Mouse (Mus musculus): ENCODE measurements around the gene Pipox.

Gene Pipox

DNA sequence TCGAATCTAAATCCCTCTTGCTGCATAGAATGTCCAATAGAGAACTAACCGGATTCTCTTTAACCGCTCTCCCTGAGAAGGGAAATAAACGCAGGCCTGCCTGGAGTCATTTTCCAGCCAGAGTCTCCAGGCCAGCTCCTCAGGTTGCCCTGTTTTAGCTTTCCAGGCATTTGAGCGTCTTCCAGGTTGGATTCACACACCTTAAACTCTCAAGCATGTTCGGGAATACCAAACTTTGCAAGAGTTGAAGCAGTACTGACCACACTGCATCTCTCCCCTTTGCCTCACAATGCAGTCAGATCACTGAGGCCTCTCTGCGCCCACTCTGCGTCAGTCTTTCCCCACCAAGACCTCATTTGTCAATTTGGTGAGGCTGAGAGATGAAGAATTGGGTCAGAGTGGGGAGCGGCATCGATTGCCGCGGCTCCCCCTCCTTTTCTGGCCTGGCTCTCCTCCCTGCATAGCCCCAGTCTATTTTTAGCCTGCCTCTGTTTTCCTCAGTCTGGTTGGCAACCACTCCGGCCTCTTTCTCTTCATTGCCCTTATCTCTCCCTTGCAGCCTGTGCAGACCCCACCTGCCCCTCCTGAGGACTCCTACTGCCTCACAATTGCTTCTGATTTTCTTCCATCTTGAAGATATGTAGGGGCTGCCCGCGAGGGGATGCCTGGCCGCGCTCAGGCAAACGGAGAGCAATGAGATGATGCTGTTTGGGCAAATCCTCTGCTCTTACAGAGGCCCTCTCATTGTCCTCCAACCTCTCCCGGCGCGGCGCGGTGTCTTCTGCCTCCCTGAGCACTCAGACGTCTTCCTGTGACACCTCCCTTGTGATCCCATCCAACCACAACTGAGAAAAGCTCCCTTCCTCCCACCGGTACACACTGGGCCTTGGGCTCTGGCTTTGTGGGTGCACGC lies 17.8 kb downstream of the Pipox start:
- no peak for DNase-seq (ENCODE audit: low read depth, low spot score)

DNA sequence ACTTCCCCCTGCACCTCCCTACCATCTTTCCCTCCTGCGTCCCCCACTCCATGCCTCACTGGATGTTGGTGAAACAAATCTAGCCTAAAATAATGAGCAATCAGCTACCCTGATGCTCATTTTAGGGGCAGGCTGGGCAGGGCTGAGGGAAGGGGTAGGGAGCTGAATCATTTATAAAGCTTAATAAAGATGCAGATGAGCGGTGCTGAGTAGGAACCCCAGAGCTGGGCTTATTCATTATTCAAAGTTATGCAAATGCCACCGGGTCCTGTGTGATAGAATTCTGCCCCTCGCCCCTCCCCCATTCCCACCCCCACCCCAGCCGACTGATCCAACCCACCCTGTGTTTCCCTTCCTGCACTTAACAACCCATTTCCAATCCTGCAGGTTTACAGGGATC lies 18.6 kb downstream of the Pipox start:
- no peak for DNase-seq (ENCODE audit: low read depth, low spot score)

DNA sequence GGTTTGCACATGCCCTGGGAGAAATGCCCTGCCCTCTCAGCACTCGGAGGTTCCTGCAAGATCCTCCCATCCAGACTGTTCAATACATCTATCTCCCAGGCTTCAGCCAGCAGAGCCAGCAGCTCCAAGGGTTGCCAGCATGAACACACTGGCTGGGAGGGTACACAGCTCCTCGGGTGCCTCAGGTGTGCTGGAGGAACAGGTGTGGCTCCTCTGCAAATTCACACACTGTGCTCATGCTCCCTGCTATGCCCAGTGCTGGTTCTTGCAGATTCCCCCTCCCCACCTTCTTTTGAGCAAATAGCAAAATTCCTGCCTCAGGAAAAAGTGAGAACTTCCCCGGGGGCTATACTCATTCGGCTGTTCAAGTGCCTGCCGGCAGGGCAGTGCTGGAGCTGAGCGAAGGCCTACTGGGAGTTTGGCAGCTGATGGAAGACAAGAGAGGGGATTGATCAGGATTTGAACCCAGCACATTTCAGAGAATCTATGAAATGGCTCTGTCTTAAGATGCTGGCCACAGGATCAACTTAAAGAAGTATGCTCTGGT lies 19.1 kb downstream of the Pipox start:
- DNase-seq (ENCODE audit: low read depth, low spot score), result no peak

DNA sequence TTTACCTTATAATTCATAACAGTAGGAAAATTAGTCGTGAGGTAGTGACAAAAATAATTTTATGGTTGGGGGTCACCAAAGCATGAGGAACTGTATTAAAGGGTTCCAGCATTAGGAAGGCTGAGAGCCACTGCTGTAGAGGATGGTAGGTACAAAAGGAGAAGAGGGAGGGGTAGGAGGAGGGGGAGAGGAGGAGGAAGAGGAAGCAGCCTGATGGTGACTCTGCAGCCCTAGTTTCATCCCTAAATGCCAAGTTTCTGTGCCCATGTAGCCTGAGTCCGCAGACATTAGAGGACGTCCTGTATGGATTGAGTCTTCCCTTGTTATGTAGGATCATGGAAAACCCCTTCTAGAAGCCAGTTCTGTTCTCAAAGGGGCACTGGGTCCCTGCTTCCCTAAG lies 20.8 kb downstream of the Pipox start:
- DNase-seq (ENCODE audit: low read depth, low spot score), result no peak

GRCm38 (mm10) chr11:77872685-77873084 lies 21.2 kb downstream of the Pipox start:
- DNase-seq (ENCODE audit: low read depth, low spot score), result peak; percentile 34

- no peak for DNase-seq (ENCODE audit: low read depth, low spot score)
Observed at GRCm38 (mm10) chr11:77872236-77872635, 21.7 kb downstream of the Pipox start.

DNA sequence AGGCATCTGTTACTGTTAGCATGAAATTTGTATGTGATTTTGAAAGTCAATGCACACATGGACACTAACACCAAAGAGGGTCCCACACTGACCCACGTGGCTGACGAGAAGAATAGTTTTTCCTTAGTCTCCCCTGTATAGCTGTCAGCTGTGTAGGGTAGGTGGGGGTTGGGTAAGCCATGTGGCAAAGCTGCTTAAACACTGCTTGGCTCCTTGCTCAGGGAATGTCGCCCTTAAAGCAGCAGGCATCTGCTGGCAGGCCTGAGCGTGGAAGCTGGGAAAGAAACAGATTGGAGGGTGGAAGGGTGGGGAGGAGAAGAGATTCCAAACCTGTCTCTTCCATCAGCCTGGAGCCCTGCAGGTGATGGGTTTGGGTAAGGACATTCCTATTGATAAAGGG lies 22.5 kb downstream of the Pipox start:
- no peak for DNase-seq (ENCODE audit: low read depth, low spot score)

- DNase-seq (ENCODE audit: low read depth, low spot score), result no peak
Observed at GRCm38 (mm10) chr11:77867419-77868083, 26.3 kb downstream of the Pipox start.

DNA sequence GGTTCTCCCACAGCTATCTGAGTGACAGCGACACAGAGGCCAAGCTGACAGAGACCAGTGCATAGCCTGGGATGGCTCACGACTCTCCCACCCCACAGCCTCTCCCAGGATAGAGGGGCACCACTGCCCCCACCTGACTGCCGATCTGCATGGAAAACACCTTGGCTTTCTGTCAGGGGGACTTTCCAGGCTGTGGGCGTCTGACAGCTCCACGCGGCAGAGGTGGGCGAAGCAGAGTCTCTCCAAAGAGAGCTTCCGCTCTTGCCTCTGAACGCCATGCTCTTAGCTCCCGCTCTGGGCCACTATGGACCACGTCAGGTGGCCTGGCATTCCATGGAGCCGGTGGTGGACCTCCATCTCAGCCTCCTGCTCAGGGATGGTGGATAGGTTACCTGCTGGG lies 29.1 kb downstream of the Pipox start:
- DNase-seq (ENCODE audit: low read depth, low spot score), result no peak

DNA sequence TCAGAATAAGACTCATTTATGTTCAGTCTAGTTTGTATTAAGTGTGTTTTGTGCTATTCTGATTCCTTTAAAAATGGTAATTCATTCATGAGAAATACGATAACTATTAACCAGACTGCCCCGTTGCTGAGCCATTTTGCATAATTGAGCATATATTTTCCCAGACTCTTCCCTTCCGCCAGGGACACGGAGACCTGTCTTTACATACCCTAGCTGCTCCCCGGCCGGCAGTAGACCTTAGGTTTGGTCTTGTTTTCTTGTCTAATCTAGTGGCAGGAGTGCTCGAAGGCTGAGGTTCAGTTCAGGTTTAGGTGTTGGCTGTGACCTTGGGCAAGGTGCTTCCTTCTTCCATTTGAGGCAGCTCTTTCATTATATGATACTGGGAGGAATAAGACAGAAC lies 31.0 kb downstream of the Pipox start:
- no peak for DNase-seq (ENCODE audit: low read depth, low spot score)

DNA sequence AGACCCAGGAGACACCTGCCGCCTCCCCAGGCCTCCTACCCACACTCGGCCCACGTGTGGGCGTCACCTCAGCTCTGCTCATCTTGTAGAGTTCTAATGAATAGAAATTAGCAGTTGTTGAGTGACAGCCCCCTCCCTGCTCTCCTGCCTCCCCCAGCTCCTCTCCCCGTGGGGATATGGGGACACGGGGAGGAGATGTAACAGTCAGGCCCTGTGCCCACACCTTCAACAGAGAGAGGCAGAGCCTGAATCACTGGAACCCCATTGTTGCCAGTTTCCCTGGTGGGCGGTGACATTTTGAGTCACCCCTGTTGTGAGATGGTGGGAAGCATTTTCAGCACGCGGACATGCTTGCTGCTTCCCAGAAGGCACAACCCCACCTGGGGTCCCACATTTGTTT lies 32.9 kb downstream of the Pipox start:
- DNase-seq (ENCODE audit: low read depth, low spot score), result no peak

DNA sequence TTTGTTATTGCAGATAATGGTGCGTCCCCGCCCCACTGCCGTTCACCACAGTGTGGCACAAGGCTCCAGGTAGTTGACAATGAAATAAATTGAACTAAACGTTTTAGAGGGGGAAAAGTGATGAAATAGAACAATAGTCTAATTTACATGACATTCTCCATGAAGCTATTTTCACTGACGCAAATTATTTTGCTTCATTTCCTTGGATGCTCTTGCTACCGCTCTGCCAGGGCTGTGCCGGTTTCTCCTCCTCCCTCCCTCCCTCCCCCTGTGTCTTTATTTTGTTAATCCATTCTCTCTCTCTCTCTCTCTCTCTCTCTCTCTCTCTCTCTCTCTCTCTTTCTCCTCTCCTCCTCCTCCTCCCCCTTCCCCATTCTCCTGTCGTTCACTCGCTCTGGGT lies 35.3 kb downstream of the Pipox start:
- DNase-seq (ENCODE audit: low read depth, low spot score), result no peak

DNA sequence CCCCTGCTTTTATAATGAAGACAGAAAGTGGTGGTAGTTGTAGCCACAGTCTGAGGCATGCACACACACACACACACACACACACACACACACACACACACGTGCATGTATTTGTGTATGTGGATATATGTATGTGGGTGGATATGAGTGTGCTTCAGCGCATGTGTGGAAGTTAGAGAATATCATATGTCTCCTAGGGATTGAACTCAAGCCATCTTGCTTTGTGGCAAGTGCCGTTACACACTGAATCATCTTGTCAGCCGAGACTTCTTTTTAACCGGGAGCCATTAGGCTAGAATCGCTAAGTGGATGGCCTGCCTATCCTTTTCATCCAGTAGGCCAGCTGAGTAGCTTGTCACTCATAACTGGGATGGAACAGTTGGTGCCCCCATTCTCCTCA lies 36.8 kb downstream of the Pipox start:
- DNase-seq (ENCODE audit: low read depth, low spot score), result no peak

- no peak for DNase-seq (ENCODE audit: low read depth, low spot score)
Observed at GRCm38 (mm10) chr11:77855396-77855795, 38.5 kb downstream of the Pipox start.

GRCm38 (mm10) chr11:77854641-77855040 lies 39.3 kb downstream of the Pipox start:
- DNase-seq (ENCODE audit: low read depth, low spot score), result no peak

- no peak for DNase-seq (ENCODE audit: low read depth, low spot score)
Observed at GRCm38 (mm10) chr11:77852941-77853668, 40.8 kb downstream of the Pipox start.

DNA sequence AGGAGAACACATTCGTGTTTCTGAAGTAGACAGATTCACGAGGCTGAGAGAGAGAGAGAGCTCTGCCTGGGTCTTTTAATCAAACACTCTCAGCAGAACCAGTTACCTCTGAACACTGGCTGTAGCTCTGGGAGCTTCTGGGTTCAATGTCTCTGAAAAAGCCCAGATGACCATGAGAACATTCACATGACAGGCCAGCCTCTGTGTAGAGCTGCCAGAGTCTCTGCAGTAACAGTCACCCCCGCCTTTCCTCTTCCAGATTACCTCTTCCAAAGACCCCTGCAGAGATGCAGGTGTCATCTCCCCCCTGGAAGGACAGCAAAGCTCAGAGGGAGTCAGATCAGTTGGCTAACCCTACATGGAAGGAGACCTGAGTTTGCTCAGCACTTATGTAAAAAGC lies 41.7 kb downstream of the Pipox start:
- DNase-seq (ENCODE audit: low read depth, low spot score), result no peak

DNA sequence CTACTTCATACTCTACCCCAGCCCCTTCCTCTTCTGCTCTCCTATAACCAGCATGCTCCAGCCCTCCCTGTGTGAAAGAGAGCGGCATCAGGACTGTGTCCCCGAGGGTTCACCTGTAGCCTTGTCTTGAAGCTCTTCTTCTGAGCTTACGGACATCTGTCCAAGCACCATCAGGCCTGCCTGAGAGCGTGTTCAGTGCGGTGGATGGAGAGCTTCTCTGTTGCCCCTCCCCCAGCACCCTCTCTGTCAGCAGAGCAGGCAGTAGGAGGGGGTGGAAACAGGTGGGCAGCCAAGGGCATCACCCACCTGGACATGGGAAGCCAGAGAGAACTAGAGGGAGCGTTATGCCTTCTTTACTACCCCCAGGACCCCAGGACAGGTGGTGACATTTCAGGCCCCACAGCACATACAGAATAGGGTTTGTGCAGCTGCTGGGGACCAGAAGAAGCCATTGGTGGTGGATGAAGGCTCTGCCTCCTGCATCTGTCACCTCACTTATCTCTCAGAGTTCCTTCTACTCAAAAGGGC lies 42.3 kb downstream of the Pipox start:
- no peak for DNase-seq (ENCODE audit: low read depth, low spot score)

GRCm38 (mm10) chr11:77850401-77851244 lies 43.3 kb downstream of the Pipox start:
- DNase-seq (ENCODE audit: low read depth, low spot score), result no peak

GRCm38 (mm10) chr11:77849151-77849550 lies 44.7 kb downstream of the Pipox start:
- no peak for DNase-seq (ENCODE audit: low read depth, low spot score)

GRCm38 (mm10) chr11:77848131-77848530 lies 45.8 kb downstream of the Pipox start:
- no peak for DNase-seq (ENCODE audit: low read depth, low spot score)
